Mouse (Mus musculus) limb, embryonic 14.5 days (tissue): ENCODE measurements at regions not wholly inside any gene's neighbourhood (a gene's known extent, or its start where the extent isn't known, plus 50 kb on each side); places are given as distances from the start of the nearest gene placed in this dataset.

Experiments
- ATAC-seq: fragments of 200-750 bp; cut with Nextera tagmentation; 2 replicates; pipeline ENCODE4 v1.8.0; 2017; ENCODE audit warnings: low read depth, moderate number of reproducible peaks, moderate TSS enrichment; ENCODE audit not compliant: low FRiP score
- DNase-seq: peaks from one replicate; pipeline ENCODE4 v3.0.0-alpha.2; 2015; ENCODE audit warnings: low spot score
- H3K27ac ChIP-seq: fragments of 300-500 bp; sonication (generic); replicated peaks from 2 replicates; pipeline ENCODE4 v1.5.1; 2014; ENCODE audit warnings: low read depth, mild to moderate bottlenecking, low read length, moderate library complexity, mixed read lengths
- H3K27me3 ChIP-seq: fragments of 300-500 bp; sonication (generic); 2 replicates; pipeline ENCODE4 v1.6.1; 2014; ENCODE audit warnings: low read length, mixed read lengths; ENCODE audit not compliant: control insufficient read depth, insufficient read depth
- H3K36me3 ChIP-seq: fragments of 300-500 bp; sonication (generic); 2 replicates; pipeline ENCODE4 v1.6.1; 2014; ENCODE audit warnings: mild to moderate bottlenecking, low read length, moderate library complexity, mixed read lengths; ENCODE audit not compliant: control insufficient read depth, insufficient read depth
- H3K4me1 ChIP-seq: fragments of 300-500 bp; sonication (generic); 2 replicates; pipeline ENCODE4 v1.6.1; 2014; ENCODE audit warnings: antibody characterized with exemption, low read length, mixed read lengths; ENCODE audit not compliant: control insufficient read depth, insufficient read depth
- H3K4me2 ChIP-seq: fragments of 300-500 bp; sonication (generic); replicated peaks from 2 replicates; pipeline ENCODE4 v1.6.1; 2014; ENCODE audit warnings: low read depth, mild to moderate bottlenecking, low read length, moderate library complexity; ENCODE audit not compliant: severe bottlenecking
- H3K4me3 ChIP-seq: fragments of 300-500 bp; sonication (generic); replicated peaks from 2 replicates; pipeline ENCODE4 v1.5.1; 2014; ENCODE audit warnings: low read length
- H3K9ac ChIP-seq: fragments of 300-500 bp; sonication (generic); 2 replicates; pipeline ENCODE4 v1.6.1; 2014; ENCODE audit warnings: mild to moderate bottlenecking, low read depth, low read length, moderate library complexity; ENCODE audit not compliant: severe bottlenecking
- H3K9me3 ChIP-seq: fragments of 300-500 bp; sonication (generic); 2 replicates; pipeline ENCODE4 v1.6.1; 2016; ENCODE audit warnings: low read length; ENCODE audit not compliant: control insufficient read depth
- POLR2A ChIP-seq: fragments of 200-500 bp; IDR thresholded peaks from 2 replicates; pipeline ENCODE4 v1.8.0; 2012; ENCODE audit warnings: inconsistent platforms, mild to moderate bottlenecking, moderate library complexity, borderline replicate concordance; ENCODE audit not compliant: insufficient read depth, insufficient read length; ENCODE audit errors: extremely low read depth
- WGBS: fragments of 180-500 bp; shearing (Covaris S2); extraction: QIAGEN DNeasy Blood & Tissue Kit; methylation state at CpG from one replicate; pipeline ENCODE4 v1.1.7; 2014; 5-methylcytosine and 5-hydroxymethylcytosine counted together

DNA sequence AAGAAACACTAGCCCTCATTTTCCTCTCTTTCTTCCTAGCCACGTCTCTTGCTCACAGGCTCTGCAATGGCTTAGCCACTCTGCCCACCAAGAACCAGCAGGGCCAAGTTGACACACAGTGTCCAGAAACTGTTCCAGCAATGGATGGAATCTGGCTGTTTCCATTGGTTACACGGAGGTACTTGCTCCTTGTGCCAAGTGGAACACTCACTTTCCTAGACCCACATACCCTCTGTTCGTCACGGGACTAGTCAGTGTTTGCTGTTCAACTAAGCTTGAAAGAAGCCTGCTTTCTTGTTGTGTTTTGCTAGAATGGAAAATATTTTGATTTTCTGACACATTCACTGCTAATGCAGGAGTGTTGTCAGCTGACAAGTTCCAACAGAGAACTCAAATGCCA, 575.7 kb upstream of the Gulo start:
- no peak overlapping the region for H3K4me2 ChIP-seq
- no peaks in the 10 kb centered on the region for H3K36me3 ChIP-seq
- ATAC-seq (no peak), DNase-seq (no peak)
- WGBS = 86% methylated on average over 4 of the region's 4 CpGs
- no peaks in the 10 kb centered on the region for H3K27me3 ChIP-seq
- H3K27ac ChIP-seq = no peak overlapping the region
- H3K9me3 ChIP-seq = no peaks in the 10 kb centered on the region
- no peak overlapping the region for H3K9ac ChIP-seq
- H3K4me1 ChIP-seq = no peaks in the 10 kb centered on the region
- H3K4me3 ChIP-seq = no peak overlapping the region
- TF ChIP-seq POLR2A = no peak

DNA sequence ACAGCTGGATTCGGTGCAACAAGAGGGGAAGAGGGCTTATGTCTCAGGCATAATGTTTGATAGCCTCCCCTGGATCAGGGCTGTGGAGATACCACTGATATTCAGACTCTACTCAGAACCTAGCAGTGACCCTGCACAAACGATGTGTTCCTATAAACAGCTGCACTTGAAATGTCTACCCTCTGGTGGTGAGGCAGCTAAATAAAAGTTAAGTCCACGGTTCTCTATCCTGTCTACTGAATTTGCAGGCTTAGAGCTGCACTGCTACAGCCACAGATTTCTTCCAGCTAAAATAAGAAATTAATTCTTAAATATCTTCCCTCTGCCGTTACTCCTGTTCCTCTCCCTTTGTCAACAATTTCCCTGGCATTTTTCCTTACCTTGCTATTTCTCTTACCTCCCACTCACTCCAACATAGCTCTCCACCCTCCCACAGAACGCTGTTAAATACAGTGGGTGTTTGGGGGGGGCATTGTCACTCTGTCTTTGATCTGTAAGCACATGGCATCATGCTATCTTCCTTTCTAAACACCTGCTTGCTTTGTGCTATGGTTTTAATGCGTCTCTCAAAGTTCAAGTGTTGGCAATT, 571.0 kb upstream of the Gulo start:
- H3K4me2 ChIP-seq = no peak overlapping the region
- 74% methylated on average over 6 of the region's 6 CpGs for WGBS
- no peak overlapping the region for H3K4me3 ChIP-seq
- H3K9me3 ChIP-seq = peaks cover 5% of the 10 kb centered on the region; the same call in 1 of the 2 replicates
- no peak for ATAC-seq
- H3K27me3 ChIP-seq = no peaks in the 10 kb centered on the region
- DNase-seq = no peak
- H3K36me3 ChIP-seq = no peaks in the 10 kb centered on the region
- H3K27ac ChIP-seq = no peak overlapping the region
- H3K9ac ChIP-seq = no peak overlapping the region
- no peak for TF ChIP-seq POLR2A
- no peaks in the 10 kb centered on the region for H3K4me1 ChIP-seq

DNA sequence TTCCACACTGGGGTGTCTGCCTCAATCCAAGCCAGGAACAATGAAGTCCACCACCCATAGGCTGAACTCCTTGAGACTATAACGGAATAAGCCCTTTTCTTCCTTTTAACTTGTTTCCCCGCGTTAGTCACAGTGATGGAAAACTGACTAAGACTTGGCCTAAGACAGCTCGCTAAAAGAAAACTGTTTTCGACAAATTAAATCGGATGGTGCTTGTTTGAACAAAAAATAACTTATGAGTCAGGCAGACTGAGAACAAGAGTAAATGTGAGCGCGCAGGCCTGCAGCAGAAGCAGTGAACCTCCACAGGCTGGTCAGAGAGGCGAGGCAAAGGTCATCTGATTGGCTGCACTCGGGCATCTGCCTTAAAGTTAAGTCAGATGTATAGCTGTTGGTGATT, 557.6 kb upstream of the Gulo start:
- no peaks in the 10 kb centered on the region for H3K4me1 ChIP-seq
- no peaks in the 10 kb centered on the region for H3K27me3 ChIP-seq
- DNase-seq = no peak
- H3K27ac ChIP-seq = no peak overlapping the region
- no peak for TF ChIP-seq POLR2A
- H3K9me3 ChIP-seq = no peaks in the 10 kb centered on the region
- no peak overlapping the region for H3K4me3 ChIP-seq
- H3K4me2 ChIP-seq = no peak overlapping the region
- H3K9ac ChIP-seq = no peak overlapping the region
- WGBS = 81% methylated on average over 10 of the region's 10 CpGs
- ATAC-seq = no peak
- no peaks in the 10 kb centered on the region for H3K36me3 ChIP-seq

DNA sequence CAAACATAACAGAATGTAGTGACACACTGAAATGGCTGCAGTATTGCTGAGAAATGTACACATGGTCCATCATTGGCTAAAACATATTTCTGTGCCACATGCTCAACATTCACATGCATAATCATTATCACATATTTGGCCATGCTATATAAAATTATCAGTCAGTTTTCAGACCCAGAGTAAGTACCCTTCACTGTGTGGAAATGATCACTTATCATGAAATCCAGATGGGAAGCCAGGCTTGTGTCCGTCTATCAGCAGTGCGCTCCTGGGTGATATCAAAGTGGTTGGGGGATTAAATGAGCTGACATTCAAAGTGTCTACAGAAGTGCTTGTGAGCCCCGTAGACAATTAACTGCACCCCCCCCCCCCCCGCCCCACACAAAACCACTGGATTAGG, 553.7 kb upstream of the Gulo start:
- no peak for DNase-seq
- Histone ChIP-seq H3K27me3 (no peaks in the 10 kb centered on the region), H3K4me1 (no peaks in the 10 kb centered on the region), H3K4me2 (no peak overlapping the region), H3K9me3 (no peaks in the 10 kb centered on the region), H3K27ac (no peak overlapping the region), H3K9ac (no peak overlapping the region), H3K36me3 (no peaks in the 10 kb centered on the region), H3K4me3 (no peak overlapping the region)
- no peak for ATAC-seq
- no peak for TF ChIP-seq POLR2A
- 40% methylated on average over 4 of the region's 4 CpGs for WGBS

DNA sequence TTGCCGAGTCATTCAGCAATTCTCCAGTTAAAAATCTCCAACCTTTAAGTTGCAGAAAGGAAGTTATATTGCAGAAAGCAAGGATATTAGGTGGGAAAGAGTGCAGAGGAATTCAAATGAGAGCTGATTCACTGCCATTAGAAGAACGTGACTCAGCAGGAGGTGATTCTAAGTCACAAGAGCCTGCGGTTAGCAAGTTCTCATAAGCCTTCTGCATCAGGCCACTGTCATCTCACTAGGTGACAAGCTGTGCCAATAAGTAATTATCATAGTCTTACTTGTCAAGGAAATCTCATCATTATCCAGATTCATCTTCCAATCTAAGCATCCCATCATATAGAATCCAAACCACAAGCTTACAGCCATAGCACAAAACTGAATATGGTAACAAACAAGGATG, 552.7 kb upstream of the Gulo start:
- 68% methylated on average over 3 of the region's 3 CpGs for WGBS
- Histone ChIP-seq H3K4me3 (no peak overlapping the region), H3K9me3 (no peaks in the 10 kb centered on the region), H3K4me1 (no peaks in the 10 kb centered on the region), H3K27me3 (no peaks in the 10 kb centered on the region), H3K9ac (no peak overlapping the region), H3K27ac (no peak overlapping the region), H3K36me3 (no peaks in the 10 kb centered on the region), H3K4me2 (no peak overlapping the region)
- no peak for TF ChIP-seq POLR2A
- ATAC-seq (no peak), DNase-seq (no peak)
